Mouse (Mus musculus) cerebellum, adult 2 months (tissue): ENCODE measurements around the gene Ttll13. TPM values are rescaled to one million over a fixed set of nuclear protein-coding genes. Genes with fewer than 3 reads are reported as not detected.

Experiments used
- DNase-seq, 2 experiments: peaks; one replicate each; pipeline ENCODE4 v3.0.0; 2021
- H3K27ac ChIP-seq: fragments of 200-500 bp; 2 replicates; pipeline ENCODE4 v1.5.1; 2012; ENCODE audit warnings: low read length, control low read depth, inconsistent platforms; ENCODE audit not compliant: insufficient read depth
- H3K27me3 ChIP-seq: fragments of 200-500 bp; 2 replicates; pipeline ENCODE4 v1.6.1; 2012; ENCODE audit warnings: inconsistent platforms, mild to moderate bottlenecking, low read length, moderate library complexity; ENCODE audit not compliant: control insufficient read depth, insufficient read depth
- H3K4me1 ChIP-seq: fragments of 200-500 bp; 2 replicates; pipeline ENCODE4 v1.6.1; 2011; ENCODE audit warnings: low read length; ENCODE audit not compliant: control insufficient read depth, insufficient read depth
- H3K4me3 ChIP-seq: fragments of 200-500 bp; replicated peaks from 2 replicates; pipeline ENCODE3; 2011; ENCODE audit warnings: mild to moderate bottlenecking, low read depth, low read length, control low read depth; ENCODE audit not compliant: insufficient read depth
- CTCF ChIP-seq: fragments of 200-500 bp; IDR thresholded peaks from 2 replicates; pipeline ENCODE4 v1.5.1; 2011; ENCODE audit warnings: low read depth, mild to moderate bottlenecking, control low read depth, low read length, moderate library complexity, borderline replicate concordance; ENCODE audit not compliant: insufficient read depth
- POLR2A ChIP-seq: fragments of 200-500 bp; IDR thresholded peaks from 2 replicates; pipeline ENCODE4 v1.6.1; 2011; ENCODE audit warnings: low read length, control low read depth, borderline replicate concordance; ENCODE audit not compliant: insufficient read depth
- WGBS: fragments of 180-500 bp; shearing (Covaris S2); methylation state at CpG from one replicate; pipeline ENCODE4 v1.1.7; 2018; 5-methylcytosine and 5-hydroxymethylcytosine counted together
- polyA plus RNA-seq: library from polyadenylated mRNA; depleted of rRNA; stranded (reverse); fragments of >200 nt; gene quantifications from 2 replicates; pipeline ENCODE4 v1.2.3, GENCODE M21; 2012

The Ttll13 gene
- polyA plus RNA-seq, 1 experiment = 0.69 TPM

GRCm38 (mm10) chr7:80233799-80234198 is 12.4 kb upstream of the Ttll13 start:
- Histone ChIP-seq H3K4me3 (peak overlapping the region; percentile 7), H3K4me1 (peaks cover 3% of the 10 kb centered on the region; the same call in 1 of the 2 replicates), H3K27ac (no peak overlapping the region), H3K27me3 (no peaks in the 10 kb centered on the region)
- WGBS = 65% methylated on average over 9 of the region's 9 CpGs
- TF ChIP-seq CTCF (no peak), POLR2A (no peak)
- no peak for DNase-seq

DNA sequence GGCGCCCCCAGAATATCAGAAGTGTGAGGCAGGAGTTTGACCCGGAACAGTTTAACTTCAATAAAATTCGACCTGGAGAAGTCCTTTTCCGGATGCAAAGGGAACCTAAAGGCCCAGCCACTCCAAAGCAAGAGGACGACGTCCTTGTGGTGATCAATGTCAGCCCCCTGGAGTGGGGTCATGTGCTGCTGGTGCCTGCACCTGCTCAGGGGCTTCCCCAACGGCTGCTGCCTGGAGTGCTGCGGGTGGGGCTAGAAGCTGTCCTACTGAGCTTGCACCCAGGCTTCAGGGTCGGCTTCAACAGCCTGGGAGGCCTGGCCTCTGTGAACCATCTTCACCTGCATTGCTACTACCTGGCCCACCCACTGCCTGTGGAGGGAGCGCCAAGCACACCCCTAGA is 7.6 kb upstream of the Ttll13 start:
- Histone ChIP-seq H3K4me1 (peaks cover 3% of the 10 kb centered on the region; the same call in 1 of the 2 replicates), H3K27me3 (no peaks in the 10 kb centered on the region), H3K4me3 (no peak overlapping the region), H3K27ac (no peak overlapping the region)
- DNase-seq = no peak
- TF ChIP-seq CTCF = no peak
- TF ChIP-seq POLR2A = no peak
- WGBS = 85% methylated on average over 10 of the region's 10 CpGs

- 83% methylated on average over 4 of the region's 4 CpGs for WGBS
- DNase-seq = no peak
- Histone ChIP-seq H3K4me3 (no peak overlapping the region), H3K27me3 (no peaks in the 10 kb centered on the region), H3K4me1 (no peaks in the 10 kb centered on the region), H3K27ac (no peak overlapping the region)
- TF ChIP-seq POLR2A (no peak), CTCF (no peak)
These were observed 4.5 kb upstream of the Ttll13 start for GRCm38 (mm10) chr7:80241661-80242060.

- no peak overlapping the region for H3K27ac ChIP-seq
- H3K27me3 ChIP-seq = no peaks in the 10 kb centered on the region
- 92% methylated on average over 4 of the region's 4 CpGs for WGBS
- no peak overlapping the region for H3K4me3 ChIP-seq
- TF ChIP-seq POLR2A = no peak
- TF ChIP-seq CTCF = no peak
- H3K4me1 ChIP-seq = no peaks in the 10 kb centered on the region
- no peak for DNase-seq
These were observed 1.3 kb upstream of the Ttll13 start for GRCm38 (mm10) chr7:80244851-80245250.

- H3K4me3 ChIP-seq = no peak overlapping the region
- DNase-seq = no peak
- 65% methylated on average over 7 of the region's 7 CpGs for WGBS
- H3K27me3 ChIP-seq = no peaks in the 10 kb centered on the region
- no peak for TF ChIP-seq CTCF
- TF ChIP-seq POLR2A = no peak
- H3K4me1 ChIP-seq = no peaks in the 10 kb centered on the region
- no peak overlapping the region for H3K27ac ChIP-seq
These were observed 683 bp downstream of the Ttll13 start for GRCm38 (mm10) chr7:80246859-80247258.

- no peaks in the 10 kb centered on the region for H3K4me1 ChIP-seq
- WGBS = 62% methylated on average over 7 of the region's 7 CpGs
- no peak for TF ChIP-seq POLR2A
- no peak for TF ChIP-seq CTCF
- no peak overlapping the region for H3K4me3 ChIP-seq
- no peak for DNase-seq
- no peaks in the 10 kb centered on the region for H3K27me3 ChIP-seq
- no peak overlapping the region for H3K27ac ChIP-seq
These were observed 6.3 kb downstream of the Ttll13 start for GRCm38 (mm10) chr7:80252437-80252836.

- no peaks in the 10 kb centered on the region for H3K4me1 ChIP-seq
These were observed 6.7 kb downstream of the Ttll13 start for GRCm38 (mm10) chr7:80252886-80253285.

DNA sequence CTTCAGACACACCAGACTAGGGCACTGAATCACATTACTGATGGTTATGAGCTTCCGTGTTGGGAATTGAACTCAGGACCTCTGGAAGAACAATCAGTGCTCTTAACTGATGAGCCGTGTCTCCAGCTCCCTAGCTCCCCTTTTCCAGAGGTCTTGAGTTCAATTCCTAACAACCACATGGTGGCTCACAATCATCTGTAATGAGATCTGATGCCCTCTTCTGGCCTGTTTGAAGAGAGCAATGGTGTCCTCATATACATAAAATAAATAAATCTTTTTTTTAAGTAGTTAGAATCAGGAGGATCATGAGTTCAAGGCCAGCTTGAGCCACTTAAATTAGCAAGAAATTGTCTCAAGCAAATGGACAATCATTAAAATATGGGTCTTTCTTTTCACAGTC is 9.8 kb downstream of the Ttll13 start:
- 72% methylated on average over 2 of the region's 2 CpGs for WGBS

More at GRCm38 (mm10) chr7:80252886-80253285, 6.7 kb downstream of the Ttll13 start:
- TF ChIP-seq CTCF = no peak
- TF ChIP-seq POLR2A = no peak
- DNase-seq = no peak
- Histone ChIP-seq H3K27me3 (no peaks in the 10 kb centered on the region), H3K27ac (no peak overlapping the region), H3K4me3 (no peak overlapping the region)
- 86% methylated on average over 11 of the region's 11 CpGs for WGBS

GRCm38 (mm10) chr7:80257706-80258105 is 11.5 kb downstream of the Ttll13 start:
- Histone ChIP-seq H3K4me1 (no peaks in the 10 kb centered on the region), H3K27me3 (no peaks in the 10 kb centered on the region), H3K4me3 (no peak overlapping the region), H3K27ac (no peak overlapping the region)
- TF ChIP-seq CTCF (no peak), POLR2A (no peak)
- WGBS = 54% methylated on average over 2 of the region's 2 CpGs
- no peak for DNase-seq

More for the DNA sequence above, 9.8 kb downstream of the Ttll13 start:
- no peak for TF ChIP-seq CTCF
- Histone ChIP-seq H3K4me3 (no peak overlapping the region), H3K27me3 (no peaks in the 10 kb centered on the region), H3K4me1 (no peaks in the 10 kb centered on the region), H3K27ac (no peak overlapping the region)
- DNase-seq = no peak
